Mouse (Mus musculus) stomach, embryonic 15.5 days (tissue): ENCODE measurements around the gene Pnma1. TPM values are rescaled to one million over a fixed set of nuclear protein-coding genes. Genes with fewer than 3 reads are reported as not detected.

ENCODE experiments used
- ATAC-seq: fragments of 200-750 bp; cut with Nextera tagmentation; 2 replicates; pipeline ENCODE4 v1.8.0; 2017; ENCODE audit warnings: low read depth, moderate number of reproducible peaks, moderate TSS enrichment; ENCODE audit not compliant: insufficient read depth, low FRiP score
- H3K27ac ChIP-seq: fragments of 300-500 bp; sonication (generic); 2 replicates; pipeline ENCODE4 v1.5.1; 2015; ENCODE audit warnings: mild to moderate bottlenecking, inconsistent platforms
- H3K27me3 ChIP-seq: fragments of 300-500 bp; sonication (generic); replicated peaks from 2 replicates; pipeline ENCODE4 v1.6.1; 2015; ENCODE audit warnings: inconsistent platforms
- H3K36me3 ChIP-seq: fragments of 300-500 bp; sonication (generic); 2 replicates; pipeline ENCODE4 v1.6.1; 2015; ENCODE audit warnings: inconsistent platforms
- H3K4me1 ChIP-seq: fragments of 300-500 bp; sonication (generic); 2 replicates; pipeline ENCODE4 v1.6.1; 2015; ENCODE audit warnings: inconsistent platforms
- H3K4me2 ChIP-seq: fragments of 300-500 bp; sonication (generic); 2 replicates; pipeline ENCODE4 v1.6.1; 2015; ENCODE audit warnings: mild to moderate bottlenecking, inconsistent platforms
- H3K4me3 ChIP-seq: fragments of 300-500 bp; sonication (generic); replicated peaks from 2 replicates; pipeline ENCODE4 v1.5.1; 2015; ENCODE audit warnings: inconsistent platforms
- H3K9ac ChIP-seq: fragments of 300-500 bp; sonication (generic); 2 replicates; pipeline ENCODE4 v1.6.1; 2015; ENCODE audit warnings: inconsistent platforms
- H3K9me3 ChIP-seq: fragments of 300-500 bp; sonication (generic); 2 replicates; pipeline ENCODE4 v1.6.1; 2016; ENCODE audit warnings: inconsistent platforms
- WGBS: fragments of 180-500 bp; shearing (Covaris S2); methylation state at CpG from one replicate; pipeline ENCODE4 v1.1.7; 2015; 5-methylcytosine and 5-hydroxymethylcytosine counted together
- polyA plus RNA-seq: library from polyadenylated mRNA; unstranded; fragments of >200 nt; fragmentation: Nextera tagmentation; extraction: Ambion mirVana; gene quantifications from 2 replicates; pipeline ENCODE4 v1.2.1, GENCODE M21; 2015

The Pnma1 gene
- polyA plus RNA-seq, 1 experiment from 2014 or later, result 0.94 TPM

GRCm38 (mm10) chr12:84151911-84152310 is 3.6 kb upstream of the Pnma1 start:
- H3K4me1 ChIP-seq, result peaks cover 18% of the 10 kb centered on the region
- H3K27me3 ChIP-seq, result no peaks in the 10 kb centered on the region
- no peak overlapping the region for H3K4me3 ChIP-seq
- ATAC-seq, result 0 out of 2 replicates have a peak, but pooled peaks have one; percentile 33
- H3K9me3 ChIP-seq, result no peaks in the 10 kb centered on the region
- no peak overlapping the region for H3K9ac ChIP-seq
- H3K36me3 ChIP-seq, result peaks cover 33% of the 10 kb centered on the region
- peak overlapping the region; percentile 28; the same call in 1 of the 2 replicates for H3K4me2 ChIP-seq
- peak overlapping the region; percentile 72 for H3K27ac ChIP-seq
- 75% methylated on average over 10 of the region's 10 CpGs for WGBS

- Histone ChIP-seq H3K27me3 (no peaks in the 10 kb centered on the region), H3K27ac (0 out of 2 replicates have a peak overlapping the region, but pooled peaks have one; percentile 72), H3K9me3 (no peaks in the 10 kb centered on the region), H3K4me2 (no peak overlapping the region), H3K36me3 (peaks cover 25% of the 10 kb centered on the region), H3K9ac (no peak overlapping the region), H3K4me1 (peaks cover 18% of the 10 kb centered on the region), H3K4me3 (no peak overlapping the region)
- WGBS, result 30% methylated on average over 6 of the region's 6 CpGs
- peak; percentile 74; the same call in 1 of the 2 replicates for ATAC-seq
These were observed 2.7 kb upstream of the Pnma1 start for GRCm38 (mm10) chr12:84150976-84151375.

- Histone ChIP-seq H3K4me2 (no peak overlapping the region), H3K9ac (no peak overlapping the region), H3K36me3 (peaks cover 17% of the 10 kb centered on the region), H3K27ac (no peak overlapping the region), H3K9me3 (no peaks in the 10 kb centered on the region), H3K27me3 (no peaks in the 10 kb centered on the region), H3K4me1 (peaks cover 18% of the 10 kb centered on the region), H3K4me3 (no peak overlapping the region)
- 86% methylated on average over 15 of the region's 15 CpGs for WGBS
- ATAC-seq, result no peak
These were observed 1.7 kb upstream of the Pnma1 start for GRCm38 (mm10) chr12:84149971-84150370.

- Histone ChIP-seq H3K4me3 (peak overlapping the region; percentile 46), H3K36me3 (peaks cover 9% of the 10 kb centered on the region), H3K4me2 (peak overlapping the region; percentile 82), H3K9me3 (no peaks in the 10 kb centered on the region), H3K27me3 (no peaks in the 10 kb centered on the region), H3K27ac (no peak overlapping the region), H3K9ac (no peak overlapping the region), H3K4me1 (peaks cover 18% of the 10 kb centered on the region)
- WGBS, result 14% methylated on average over 10 of the region's 10 CpGs
- ATAC-seq, result no peak
These were observed 328 bp upstream of the Pnma1 start for GRCm38 (mm10) chr12:84148622-84149012.

GRCm38 (mm10) chr12:84142281-84143050 is 5.8 kb downstream of the Pnma1 start:
- WGBS, result 51% methylated on average over 14 of the region's 14 CpGs
- Histone ChIP-seq H3K4me1 (no peaks in the 10 kb centered on the region), H3K27me3 (no peaks in the 10 kb centered on the region), H3K4me2 (no peak overlapping the region), H3K9ac (no peak overlapping the region), H3K9me3 (no peaks in the 10 kb centered on the region), H3K4me3 (no peak overlapping the region), H3K36me3 (no peaks in the 10 kb centered on the region), H3K27ac (no peak overlapping the region)
- ATAC-seq, result no peak

GRCm38 (mm10) chr12:84141271-84141670 is 7.0 kb downstream of the Pnma1 start:
- no peak overlapping the region for H3K27ac ChIP-seq
- peaks cover 3% of the 10 kb centered on the region; the same call in 1 of the 2 replicates for H3K36me3 ChIP-seq
- no peaks in the 10 kb centered on the region for H3K4me1 ChIP-seq
- WGBS, result 71% methylated on average over 4 of the region's 4 CpGs
- H3K4me2 ChIP-seq, result no peak overlapping the region
- no peaks in the 10 kb centered on the region for H3K27me3 ChIP-seq
- H3K4me3 ChIP-seq, result no peak overlapping the region
- H3K9ac ChIP-seq, result no peak overlapping the region
- no peaks in the 10 kb centered on the region for H3K9me3 ChIP-seq
- no peak for ATAC-seq

GRCm38 (mm10) chr12:84140135-84140534 is 8.2 kb downstream of the Pnma1 start:
- no peak overlapping the region for H3K4me2 ChIP-seq
- H3K27me3 ChIP-seq, result no peaks in the 10 kb centered on the region
- no peak overlapping the region for H3K4me3 ChIP-seq
- no peaks in the 10 kb centered on the region for H3K4me1 ChIP-seq
- no peak for ATAC-seq
- no peaks in the 10 kb centered on the region for H3K9me3 ChIP-seq
- 71% methylated on average over 4 of the region's 4 CpGs for WGBS
- H3K27ac ChIP-seq, result no peak overlapping the region
- peaks cover 3% of the 10 kb centered on the region; the same call in 1 of the 2 replicates for H3K36me3 ChIP-seq
- H3K9ac ChIP-seq, result no peak overlapping the region

GRCm38 (mm10) chr12:84137131-84137530 is 11.2 kb downstream of the Pnma1 start:
- no peak for ATAC-seq
- peaks cover 3% of the 10 kb centered on the region; the same call in 1 of the 2 replicates for H3K36me3 ChIP-seq
- no peaks in the 10 kb centered on the region for H3K27me3 ChIP-seq
- WGBS, result 95% methylated on average over 7 of the region's 7 CpGs
- no peak overlapping the region for H3K4me2 ChIP-seq
- H3K4me3 ChIP-seq, result no peak overlapping the region
- H3K9me3 ChIP-seq, result no peaks in the 10 kb centered on the region
- no peak overlapping the region for H3K27ac ChIP-seq
- no peak overlapping the region for H3K9ac ChIP-seq
- no peaks in the 10 kb centered on the region for H3K4me1 ChIP-seq

GRCm38 (mm10) chr12:84132265-84132664 is 16.0 kb downstream of the Pnma1 start:
- Histone ChIP-seq H3K9ac (no peak overlapping the region), H3K9me3 (no peaks in the 10 kb centered on the region), H3K27me3 (no peaks in the 10 kb centered on the region), H3K4me3 (no peak overlapping the region), H3K4me1 (no peaks in the 10 kb centered on the region), H3K27ac (no peak overlapping the region), H3K36me3 (peaks cover 7% of the 10 kb centered on the region), H3K4me2 (no peak overlapping the region)
- 64% methylated on average over 3 of the region's 3 CpGs for WGBS
- no peak for ATAC-seq

GRCm38 (mm10) chr12:84129931-84130330 is 18.4 kb downstream of the Pnma1 start:
- Histone ChIP-seq H3K9ac (no peak overlapping the region), H3K4me2 (no peak overlapping the region), H3K36me3 (peaks cover 4% of the 10 kb centered on the region), H3K4me3 (no peak overlapping the region), H3K9me3 (no peaks in the 10 kb centered on the region), H3K27me3 (no peaks in the 10 kb centered on the region), H3K4me1 (no peaks in the 10 kb centered on the region), H3K27ac (no peak overlapping the region)
- ATAC-seq, result no peak
- 86% methylated on average over 8 of the region's 8 CpGs for whole genome bisulfite sequencing

GRCm38 (mm10) chr12:84128576-84128975 is 19.7 kb downstream of the Pnma1 start:
- 86% methylated on average over 6 of the region's 6 CpGs for WGBS
- Histone ChIP-seq H3K27ac (no peak overlapping the region), H3K4me1 (no peaks in the 10 kb centered on the region), H3K9me3 (no peaks in the 10 kb centered on the region), H3K4me3 (no peak overlapping the region), H3K27me3 (no peaks in the 10 kb centered on the region), H3K9ac (no peak overlapping the region), H3K4me2 (no peak overlapping the region), H3K36me3 (peaks cover 4% of the 10 kb centered on the region)
- ATAC-seq, result no peak

GRCm38 (mm10) chr12:84126899-84127298 is 21.4 kb downstream of the Pnma1 start:
- no peak overlapping the region for H3K9ac ChIP-seq
- H3K27ac ChIP-seq, result no peak overlapping the region
- no peaks in the 10 kb centered on the region for H3K4me1 ChIP-seq
- H3K9me3 ChIP-seq, result no peaks in the 10 kb centered on the region
- no peak overlapping the region for H3K4me2 ChIP-seq
- 82% methylated on average over 2 of the region's 2 CpGs for WGBS
- no peak overlapping the region for H3K4me3 ChIP-seq
- H3K36me3 ChIP-seq, result peaks cover 4% of the 10 kb centered on the region
- no peak for ATAC-seq
- no peaks in the 10 kb centered on the region for H3K27me3 ChIP-seq
